Mouse (Mus musculus) liver, adult 2 months (tissue): ENCODE results near the gene Tmprss6. TPM values are rescaled to one million over a fixed set of nuclear protein-coding genes. Genes with fewer than 3 reads are reported as not detected.
A peak's percentile ranks its signal among the peaks of the same experiment; 100 is the strongest.

Source experiments
- DNase-seq: peaks from one replicate; pipeline ENCODE4 v3.0.0-alpha.2; 2011; ENCODE audit warnings: low read depth, low spot score; ENCODE audit errors: extremely low read depth
- H3K27ac ChIP-seq: fragments of 200-500 bp; replicated peaks from 2 replicates; pipeline ENCODE4 v1.5.1; 2012; ENCODE audit warnings: low read depth, mild to moderate bottlenecking, control low read depth, inconsistent platforms, low read length; ENCODE audit not compliant: insufficient read depth
- H3K27me3 ChIP-seq: fragments of 200-500 bp; 2 replicates; pipeline ENCODE4 v1.6.1; 2012; ENCODE audit warnings: mild to moderate bottlenecking, moderate library complexity, low read length, inconsistent platforms; ENCODE audit not compliant: control insufficient read depth, insufficient read depth
- H3K36me3 ChIP-seq: fragments of 200-500 bp; 2 replicates; pipeline ENCODE4 v1.6.1; 2012; ENCODE audit warnings: low read length, inconsistent platforms; ENCODE audit not compliant: control insufficient read depth, insufficient read depth
- H3K4me1 ChIP-seq: fragments of 200-500 bp; 2 replicates; pipeline ENCODE4 v1.6.1; 2011; ENCODE audit warnings: low read length; ENCODE audit not compliant: control insufficient read depth, insufficient read depth
- H3K4me3 ChIP-seq: fragments of 200-500 bp; 2 replicates; pipeline ENCODE4 v1.5.1; 2011; ENCODE audit warnings: low read depth, mild to moderate bottlenecking, control low read depth, low read length, moderate library complexity; ENCODE audit not compliant: insufficient read depth
- H3K79me2 ChIP-seq: fragments of 200-500 bp; 2 replicates; pipeline ENCODE4 v1.6.1; 2012; ENCODE audit warnings: inconsistent platforms, mild to moderate bottlenecking, low read length, moderate library complexity; ENCODE audit not compliant: control insufficient read depth, insufficient read depth
- H3K9ac ChIP-seq: fragments of 200-500 bp; 2 replicates; pipeline ENCODE4 v1.6.1; 2012; ENCODE audit warnings: low read depth, mild to moderate bottlenecking, control low read depth, inconsistent platforms, low read length
- CTCF ChIP-seq: fragments of 200-500 bp; IDR thresholded peaks from 2 replicates; pipeline ENCODE4 v1.5.1; 2011; ENCODE audit warnings: low read depth, low read length, control low read depth
- POLR2A ChIP-seq: fragments of 200-500 bp; IDR thresholded peaks from 2 replicates; pipeline ENCODE4 v1.6.1; 2011; ENCODE audit warnings: low read length, control low read depth; ENCODE audit not compliant: insufficient read depth; ENCODE audit errors: extremely low read depth
- WGBS: fragments of 180-500 bp; shearing (Covaris S2); methylation state at CpG from one replicate; pipeline ENCODE4 v1.1.7; 2018; 5-methylcytosine and 5-hydroxymethylcytosine counted together
- polyA plus RNA-seq: library from polyadenylated mRNA; depleted of rRNA; stranded (reverse); fragments of >200 nt; gene quantifications from 2 replicates; pipeline ENCODE4 v1.2.3, GENCODE M21; 2012
- total RNA-seq: library from RNA; depleted of rRNA; stranded (reverse); fragments of >200 nt; gene quantifications from 2 replicates; pipeline ENCODE4 v1.2.3, GENCODE M21; 2014

Tmprss6 gene
- total and polyA plus RNA-seq, 2 experiments: 188 to 514 TPM

DNA sequence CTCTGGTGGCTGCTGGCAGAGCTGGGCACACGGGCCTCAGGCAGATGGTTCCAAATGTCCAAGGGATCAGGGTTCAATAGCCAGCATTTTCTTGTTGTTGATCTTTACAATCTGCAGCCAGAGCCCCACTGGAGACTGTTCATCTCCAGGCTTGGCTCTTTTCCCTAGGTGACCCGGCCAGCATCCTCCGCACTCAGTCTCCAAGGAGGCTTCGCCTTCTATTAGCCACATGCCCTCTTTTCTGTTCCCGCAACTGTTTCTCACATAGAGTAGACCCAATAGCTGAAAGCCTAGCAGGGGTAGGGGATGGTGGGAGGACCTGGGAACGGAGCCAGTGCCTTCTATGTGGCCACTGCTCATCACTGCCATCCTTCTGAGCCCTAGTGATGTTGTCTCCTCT is 5.0 kb upstream of the Tmprss6 start:
- H3K4me3 ChIP-seq: no peak overlapping the region
- no peak overlapping the region for H3K27ac ChIP-seq
- no peaks in the 10 kb centered on the region for H3K79me2 ChIP-seq
- no peaks in the 10 kb centered on the region for H3K36me3 ChIP-seq
- peak; percentile 71 for DNase-seq
- peaks cover 27% of the 10 kb centered on the region for H3K4me1 ChIP-seq
- H3K27me3 ChIP-seq: no peaks in the 10 kb centered on the region
- H3K9ac ChIP-seq: no peak overlapping the region
- WGBS: 47% methylated on average over 6 of the region's 6 CpGs
- TF ChIP-seq POLR2A (no peak), CTCF (no peak)

DNA sequence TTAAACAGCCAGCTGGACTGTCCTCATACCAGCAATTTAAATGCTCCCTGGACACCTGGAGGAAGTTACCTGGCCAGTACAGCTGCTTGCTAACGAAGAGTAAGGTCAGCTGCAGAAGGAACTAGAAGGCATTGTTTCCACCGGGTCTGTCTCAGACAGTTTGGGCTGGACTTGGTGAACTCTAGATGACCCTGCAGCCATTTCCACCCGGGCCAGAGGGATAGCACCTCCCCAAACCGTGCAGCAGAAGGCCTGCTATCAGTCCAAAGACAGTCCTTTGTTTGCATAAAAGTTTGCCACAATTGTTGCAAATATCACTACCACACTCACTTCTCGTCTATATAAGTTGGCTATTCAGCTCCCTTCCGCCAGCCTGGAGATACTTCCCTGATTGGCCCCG is 3.5 kb upstream of the Tmprss6 start:
- peaks cover 9% of the 10 kb centered on the region; the same call in 1 of the 2 replicates for H3K79me2 ChIP-seq
- peak overlapping the region; percentile 29 for H3K27ac ChIP-seq
- 22% methylated on average over 7 of the region's 7 CpGs for WGBS
- no peaks in the 10 kb centered on the region for H3K27me3 ChIP-seq
- TF ChIP-seq POLR2A (no peak), CTCF (no peak)
- no peaks in the 10 kb centered on the region for H3K36me3 ChIP-seq
- peak; percentile 70 for DNase-seq
- H3K4me3 ChIP-seq: no peak overlapping the region
- no peak overlapping the region for H3K9ac ChIP-seq
- peaks cover 31% of the 10 kb centered on the region for H3K4me1 ChIP-seq

GRCm38 (mm10) chr15:78470495-78471276 is 2.3 kb upstream of the Tmprss6 start:
- TF ChIP-seq POLR2A (0 out of 2 replicates have a peak, but pooled peaks have one; percentile 32), CTCF (no peak)
- H3K79me2 ChIP-seq: peaks cover 13% of the 10 kb centered on the region; the same call in 1 of the 2 replicates
- H3K4me3 ChIP-seq: no peak overlapping the region
- peaks cover 37% of the 10 kb centered on the region for H3K4me1 ChIP-seq
- peak overlapping the region; percentile 97 for H3K27ac ChIP-seq
- DNase-seq: peak; percentile 95
- H3K36me3 ChIP-seq: no peaks in the 10 kb centered on the region
- 29% methylated on average over 4 of the region's 4 CpGs for WGBS
- peak overlapping the region; percentile 55 for H3K9ac ChIP-seq
- no peaks in the 10 kb centered on the region for H3K27me3 ChIP-seq

- Histone ChIP-seq H3K27ac (peak overlapping the region; percentile 93), H3K79me2 (peaks cover 16% of the 10 kb centered on the region; the same call in 1 of the 2 replicates), H3K9ac (peak overlapping the region; percentile 82), H3K27me3 (no peaks in the 10 kb centered on the region), H3K4me3 (peak overlapping the region; percentile 82), H3K4me1 (peaks cover 33% of the 10 kb centered on the region), H3K36me3 (peaks cover 5% of the 10 kb centered on the region; the same call in 1 of the 2 replicates)
- 22% methylated on average over 7 of the region's 7 CpGs for WGBS
- peak; percentile 61 for DNase-seq
- TF ChIP-seq POLR2A: no peak
- TF ChIP-seq CTCF: no peak
Measured at GRCm38 (mm10) chr15:78467570-78467969, 864 bp downstream of the Tmprss6 start.

DNA sequence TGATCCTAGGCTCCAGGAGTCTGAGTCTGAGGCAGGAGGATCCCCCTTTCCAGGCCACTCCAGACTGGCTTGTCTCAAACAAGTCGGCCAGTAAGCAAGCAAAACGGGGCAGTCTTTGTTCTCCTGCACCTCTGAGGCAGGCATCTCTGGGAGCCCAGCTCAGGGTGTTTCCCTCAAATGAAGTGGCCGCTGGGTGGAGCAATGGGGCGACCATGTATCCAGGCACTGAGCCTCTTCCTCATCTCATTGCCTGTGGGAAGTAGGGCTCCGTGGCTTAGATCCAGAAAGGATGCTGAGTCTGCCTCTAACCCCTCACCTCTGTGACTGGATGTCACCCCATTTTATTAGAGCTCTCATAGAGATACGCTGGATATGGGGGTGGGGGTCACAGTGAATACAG is 1.6 kb downstream of the Tmprss6 start:
- Histone ChIP-seq H3K4me3 (no peak overlapping the region; the same call in 1 of the 2 replicates), H3K36me3 (peaks cover 5% of the 10 kb centered on the region; the same call in 1 of the 2 replicates), H3K9ac (peak overlapping the region; percentile 82), H3K4me1 (peaks cover 28% of the 10 kb centered on the region), H3K27ac (no peak overlapping the region; the same call in none of the 2 replicates), H3K27me3 (no peaks in the 10 kb centered on the region), H3K79me2 (peaks cover 16% of the 10 kb centered on the region; the same call in 1 of the 2 replicates)
- 8% methylated on average over 6 of the region's 6 CpGs for WGBS
- peak; percentile 50 for DNase-seq
- TF ChIP-seq CTCF (peak; percentile 66), POLR2A (no peak)

DNA sequence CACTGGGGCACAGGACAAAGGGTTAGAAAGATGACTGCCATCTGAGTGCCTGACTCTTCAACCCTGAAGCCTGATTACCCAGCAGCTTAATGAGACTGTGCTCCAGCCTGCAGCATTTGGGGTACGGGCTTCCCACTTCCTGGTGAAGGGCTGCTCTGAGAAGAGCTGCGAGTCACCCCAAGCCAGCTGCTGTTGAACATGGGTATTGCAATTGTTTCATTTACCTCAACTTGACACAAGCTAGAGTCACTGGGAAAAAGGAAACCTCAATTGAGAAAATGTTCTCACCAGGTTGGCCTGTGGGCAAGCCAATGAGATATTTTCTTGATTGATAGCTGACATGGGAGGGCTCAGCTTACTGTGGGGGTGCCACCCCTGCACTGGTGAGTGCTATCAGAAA is 5.5 kb downstream of the Tmprss6 start:
- no peak for DNase-seq
- TF ChIP-seq POLR2A: no peak
- WGBS: 71% methylated on average over 2 of the region's 2 CpGs
- Histone ChIP-seq H3K27ac (no peak overlapping the region), H3K4me3 (no peak overlapping the region), H3K9ac (no peak overlapping the region), H3K4me1 (peaks cover 12% of the 10 kb centered on the region), H3K27me3 (no peaks in the 10 kb centered on the region), H3K36me3 (peaks cover 13% of the 10 kb centered on the region; the same call in 1 of the 2 replicates), H3K79me2 (peaks cover 16% of the 10 kb centered on the region; the same call in 1 of the 2 replicates)
